In genomic region chr2:77898436-77898835, GRCm38 (mm10) we compare ENCODE assay signal across 13 mouse cellular contexts.
"Had no signal": no experiment of that assay in that cellular context is flagged by ENCODE, and none has a peak within 500 bp of the region (broad histone marks: within the 10 kb centered on the region; RNA-seq: fewer than 3 reads in every experiment).

No protein-coding gene starts in this region.

- ATAC-seq: midbrain, embryonic 15.5 days had no signal

- H3K27me3 ChIP-seq: midbrain, embryonic 12.5 days; midbrain, embryonic 15.5 days; neural tube, embryonic 12.5 days; stomach, embryonic 15.5 days had no signal

- DNase-seq: lung, adult 18-20 months; lung, embryonic 14.5 days; right cerebral cortex, postnatal 14 days; thymus, adult 2 months; thymus, postnatal 25 days; thymus, postnatal 4 days had no signal

- H3K4me3 ChIP-seq: midbrain, embryonic 10.5 days; midbrain, embryonic 12.5 days; midbrain, embryonic 15.5 days; neural tube, embryonic 12.5 days; stomach, embryonic 15.5 days had no signal

- H3K27ac ChIP-seq: liver, embryonic 14.5 days; midbrain, embryonic 10.5 days; midbrain, embryonic 12.5 days; midbrain, embryonic 15.5 days; neural tube, embryonic 12.5 days; stomach, embryonic 15.5 days; stomach, postnatal 0 days had no signal

- H3K4me2 ChIP-seq: lung, embryonic 14.5 days; midbrain, embryonic 12.5 days; midbrain, embryonic 15.5 days; neural tube, embryonic 12.5 days; stomach, embryonic 15.5 days had no signal

- H3K4me1 ChIP-seq: midbrain, embryonic 10.5 days; midbrain, embryonic 12.5 days; midbrain, embryonic 15.5 days; neural tube, embryonic 12.5 days; stomach, embryonic 15.5 days had no signal

- H3K9ac ChIP-seq: liver, embryonic 14.5 days; lung, embryonic 14.5 days; midbrain, embryonic 12.5 days; midbrain, embryonic 15.5 days; neural tube, embryonic 12.5 days; stomach, embryonic 15.5 days had no signal

- H3K9me3 ChIP-seq: midbrain, embryonic 10.5 days; midbrain, embryonic 12.5 days; midbrain, embryonic 15.5 days; neural tube, embryonic 12.5 days; stomach, embryonic 15.5 days had no signal
